Mouse (Mus musculus): ENCODE results near the gene Fbxo2.

- TF ChIP-seq POLR2A (IDR thresholded peaks at IDR 0.05; ENCODE audit: borderline replicate concordance, control insufficient read depth, low read depth, low read length) (no peak), CTCF (IDR thresholded peaks at IDR 0.05; ENCODE audit: control insufficient read depth, insufficient read depth, low read length) (no peak)
These were observed 34.0 kb downstream of the Fbxo2 start for GRCm38 (mm10) chr4:148194400-148194799.

All from bone marrow, adult 2 months (tissue).